Mouse (Mus musculus): ENCODE data around the gene Saa3.

GRCm38 (mm10) chr7:46738561-46739460, 23.3 kb upstream of the Saa3 start:
- TF ChIP-seq POLR2A (IDR thresholded peaks at IDR 0.05; ENCODE audit: low read depth, low read length) (no peak), CTCF (IDR thresholded peaks at IDR 0.05; ENCODE audit: borderline replicate concordance, insufficient read depth, low read length) (no peak)
